Mouse (Mus musculus) heart, postnatal 0 days (tissue): ENCODE measurements around the gene Rgs7. TPM values are rescaled to one million over a fixed set of nuclear protein-coding genes. Genes with fewer than 3 reads are reported as not detected.

Experiments
- ATAC-seq: fragments of 200-750 bp; cut with Nextera tagmentation; 2 replicates; pipeline ENCODE4 v1.8.0; 2017; ENCODE audit warnings: low read depth, moderate number of reproducible peaks, moderate library complexity; ENCODE audit not compliant: insufficient read depth
- DNase-seq: peaks from one replicate; pipeline ENCODE4 v3.0.0-alpha.2; 2016; ENCODE audit warnings: low spot score
- H3K27ac ChIP-seq: fragments of 300-500 bp; sonication (generic); 2 replicates; pipeline ENCODE4 v1.5.1; 2014; ENCODE audit warnings: low read depth, mild to moderate bottlenecking
- H3K27me3 ChIP-seq: fragments of 300-500 bp; sonication (generic); 2 replicates; pipeline ENCODE4 v1.6.1; 2014; ENCODE audit warnings: low read length, mixed read lengths; ENCODE audit not compliant: control insufficient read depth, insufficient read depth
- H3K36me3 ChIP-seq: fragments of 300-500 bp; sonication (generic); replicated peaks from 2 replicates; pipeline ENCODE4 v1.6.1; 2014; ENCODE audit warnings: low read length, mixed read lengths; ENCODE audit not compliant: control insufficient read depth, insufficient read depth
- H3K4me1 ChIP-seq: fragments of 300-500 bp; sonication (generic); 2 replicates; pipeline ENCODE4 v1.6.1; 2014; ENCODE audit warnings: antibody characterized with exemption; ENCODE audit not compliant: control insufficient read depth, insufficient read depth
- H3K4me2 ChIP-seq: fragments of 300-500 bp; sonication (generic); 2 replicates; pipeline ENCODE4 v1.6.1; 2014; ENCODE audit warnings: low read depth, mild to moderate bottlenecking, low read length, moderate library complexity
- H3K4me3 ChIP-seq: fragments of 300-500 bp; sonication (generic); 2 replicates; pipeline ENCODE4 v1.5.1; 2014; ENCODE audit warnings: low read depth, low read length
- H3K9ac ChIP-seq: fragments of 300-500 bp; sonication (generic); replicated peaks from 2 replicates; pipeline ENCODE4 v1.6.1; 2014; ENCODE audit warnings: low read depth, low read length, mixed read lengths
- H3K9me3 ChIP-seq: fragments of 300-500 bp; sonication (generic); replicated peaks from 2 replicates; pipeline ENCODE4 v1.6.1; 2016; ENCODE audit warnings: low read length; ENCODE audit not compliant: control insufficient read depth
- CTCF ChIP-seq: IDR thresholded peaks from 2 replicates; pipeline ENCODE4 v1.5.1; 2016; ENCODE audit warnings: antibody characterized with exemption, control low read depth, low read depth
- EP300 ChIP-seq: IDR thresholded peaks from 2 replicates; pipeline ENCODE4 v1.6.1; 2016; ENCODE audit warnings: antibody characterized with exemption, low read depth
- WGBS: fragments of 180-500 bp; shearing (Covaris S2); extraction: QIAGEN DNeasy Blood & Tissue Kit; methylation state at CpG from one replicate; pipeline ENCODE4 v1.1.7; 2014; 5-methylcytosine and 5-hydroxymethylcytosine counted together
- polyA plus RNA-seq: library from polyadenylated mRNA; unstranded; fragments of >200 nt; fragmentation: Nextera tagmentation; extraction: Ambion mirVana; gene quantifications from 2 replicates; pipeline ENCODE4 v1.2.1, GENCODE M21; 2015
- total RNA-seq: library from RNA; depleted of rRNA; stranded (reverse); fragments of >200 nt; gene quantifications from 2 replicates; pipeline ENCODE4 v1.2.3, GENCODE M21; 2014; ENCODE audit warnings: low replicate concordance

Gene Rgs7
- total and polyA plus RNA-seq, 2 experiments from 2014 or later, result 0.34 to 0.55 TPM

DNA sequence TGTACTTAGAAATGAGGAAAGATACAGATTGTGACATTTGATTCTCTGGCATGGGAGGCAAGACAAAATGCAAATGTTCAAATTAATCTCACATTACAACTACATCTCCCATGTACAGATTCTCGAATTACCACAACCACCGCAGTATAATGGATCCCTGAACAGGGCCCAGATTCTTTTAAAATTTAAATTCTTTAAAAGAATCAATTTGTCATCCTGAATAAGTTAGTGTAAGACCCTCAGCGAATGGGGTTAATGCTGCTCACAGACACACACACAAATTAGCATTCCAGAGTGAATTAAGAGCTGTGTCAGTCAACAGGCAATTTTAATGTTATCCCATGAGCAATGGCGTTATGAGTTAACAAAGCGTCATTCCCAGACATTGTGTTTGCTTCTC lies 44.3 kb downstream of the Rgs7 start:
- no peak overlapping the region for H3K27ac ChIP-seq
- ATAC-seq (no peak), DNase-seq (no peak)
- H3K36me3 ChIP-seq, result no peaks in the 10 kb centered on the region
- TF ChIP-seq EP300 (no peak), CTCF (no peak)
- H3K4me1 ChIP-seq, result no peaks in the 10 kb centered on the region
- no peaks in the 10 kb centered on the region for H3K9me3 ChIP-seq
- WGBS, result 73% methylated on average over 5 of the region's 5 CpGs
- H3K4me2 ChIP-seq, result no peak overlapping the region
- no peak overlapping the region for H3K4me3 ChIP-seq
- H3K9ac ChIP-seq, result no peak overlapping the region
- no peaks in the 10 kb centered on the region for H3K27me3 ChIP-seq

DNA sequence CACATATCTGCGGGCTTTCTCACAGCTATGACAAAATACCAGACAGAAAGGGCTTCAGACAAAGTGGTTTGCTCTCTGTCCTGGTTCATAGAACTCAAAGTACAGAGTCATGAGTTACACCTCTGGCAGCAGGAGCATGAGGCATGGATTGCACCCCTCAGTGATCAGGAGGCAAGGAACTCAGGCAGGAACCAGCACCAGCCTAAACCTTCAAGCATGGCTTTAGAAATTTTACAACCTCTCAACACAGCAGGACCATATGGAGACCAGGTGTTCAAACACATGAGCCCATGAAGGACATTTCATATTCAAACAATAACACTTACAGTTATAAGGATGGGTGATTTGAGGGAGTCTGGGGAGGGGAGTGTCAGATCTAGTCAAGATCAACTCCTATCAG lies 49.4 kb downstream of the Rgs7 start:
- H3K4me1 ChIP-seq, result no peaks in the 10 kb centered on the region
- H3K36me3 ChIP-seq, result no peaks in the 10 kb centered on the region
- H3K27ac ChIP-seq, result no peak overlapping the region
- no peak overlapping the region for H3K4me3 ChIP-seq
- H3K9me3 ChIP-seq, result no peaks in the 10 kb centered on the region
- H3K9ac ChIP-seq, result no peak overlapping the region
- no peak for TF ChIP-seq CTCF
- no peak for TF ChIP-seq EP300
- WGBS, result 84% methylated on average over 1 of the region's 1 CpGs
- H3K4me2 ChIP-seq, result no peak overlapping the region
- ATAC-seq, result no peak
- no peak for DNase-seq
- H3K27me3 ChIP-seq, result no peaks in the 10 kb centered on the region

- no peaks in the 10 kb centered on the region for H3K9me3 ChIP-seq
- no peak overlapping the region for H3K9ac ChIP-seq
- no peak for TF ChIP-seq EP300
- TF ChIP-seq CTCF, result no peak
- no peak overlapping the region for H3K4me2 ChIP-seq
- 68% methylated on average over 6 of the region's 6 CpGs for WGBS
- no peaks in the 10 kb centered on the region for H3K36me3 ChIP-seq
- H3K27ac ChIP-seq, result no peak overlapping the region
- H3K27me3 ChIP-seq, result no peaks in the 10 kb centered on the region
- ATAC-seq, result no peak
- H3K4me3 ChIP-seq, result no peak overlapping the region
- no peaks in the 10 kb centered on the region for H3K4me1 ChIP-seq
- no peak for DNase-seq
Observed at GRCm38 (mm10) chr1:175442025-175442424, 50.3 kb downstream of the Rgs7 start.

- Histone ChIP-seq H3K9me3 (no peaks in the 10 kb centered on the region), H3K36me3 (no peaks in the 10 kb centered on the region), H3K27me3 (no peaks in the 10 kb centered on the region), H3K9ac (no peak overlapping the region), H3K4me3 (no peak overlapping the region), H3K4me2 (no peak overlapping the region), H3K4me1 (no peaks in the 10 kb centered on the region), H3K27ac (no peak overlapping the region)
- ATAC-seq (no peak), DNase-seq (no peak)
- WGBS, result 81% methylated on average over 14 of the region's 14 CpGs
- no peak for TF ChIP-seq EP300
- TF ChIP-seq CTCF, result no peak
Observed at GRCm38 (mm10) chr1:175433622-175434204, 58.6 kb downstream of the Rgs7 start.

DNA sequence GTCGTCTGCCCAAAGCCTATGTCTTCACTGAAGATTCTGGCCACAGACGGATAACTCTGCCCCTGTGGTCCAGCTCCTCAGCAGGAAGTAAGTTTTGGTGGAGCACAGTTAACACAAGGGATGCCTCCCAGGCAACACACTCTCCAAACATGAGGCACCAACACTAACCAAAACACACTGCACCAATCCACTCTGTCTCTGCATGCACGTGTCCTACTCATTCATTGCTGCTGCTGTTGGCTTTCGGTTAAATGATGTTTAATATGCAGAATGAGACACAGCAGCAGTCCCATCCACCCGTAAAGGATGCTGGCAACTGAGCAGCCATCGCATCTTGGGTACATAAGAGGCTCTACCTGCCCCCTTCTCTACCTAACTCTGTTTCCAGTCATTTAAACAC lies 59.2 kb downstream of the Rgs7 start:
- DNase-seq, result no peak
- WGBS, result 76% methylated on average over 6 of the region's 6 CpGs

More for the DNA sequence above, 59.2 kb downstream of the Rgs7 start:
- Histone ChIP-seq H3K9ac (no peak overlapping the region), H3K9me3 (no peaks in the 10 kb centered on the region), H3K27me3 (no peaks in the 10 kb centered on the region), H3K36me3 (no peaks in the 10 kb centered on the region), H3K4me1 (no peaks in the 10 kb centered on the region), H3K4me2 (no peak overlapping the region), H3K27ac (no peak overlapping the region), H3K4me3 (no peak overlapping the region)
- TF ChIP-seq EP300 (no peak), CTCF (no peak)
- ATAC-seq, result no peak
